Mouse (Mus musculus): ENCODE results near the gene Ucn2.

The Ucn2 gene

DNA sequence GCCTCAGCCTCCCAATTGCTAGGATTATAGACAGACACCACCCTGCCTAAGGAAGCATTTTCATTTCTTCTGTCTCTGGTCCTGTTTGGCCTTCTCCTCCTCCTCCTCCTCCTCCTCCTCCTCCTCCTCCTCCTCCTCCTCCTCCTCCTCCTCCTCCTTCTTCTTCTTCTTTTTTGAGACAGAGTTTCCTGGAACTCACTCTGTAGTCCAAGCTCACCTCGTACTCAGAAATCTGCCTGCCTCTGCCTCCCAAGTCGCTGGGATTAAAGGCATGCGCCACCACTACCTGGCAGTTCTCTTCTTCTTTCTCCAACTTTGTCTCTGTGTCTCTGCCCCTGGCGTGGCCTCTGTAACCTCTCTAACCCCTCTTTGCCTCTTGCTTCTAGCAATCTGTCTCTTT is at the start of gene Ucn2:
TSS of gene Ucn2 (plus strand) at position 301 of the 400 bp plus-strand sequence.
- no peak for DNase-seq (ENCODE audit: low spot score)

DNA sequence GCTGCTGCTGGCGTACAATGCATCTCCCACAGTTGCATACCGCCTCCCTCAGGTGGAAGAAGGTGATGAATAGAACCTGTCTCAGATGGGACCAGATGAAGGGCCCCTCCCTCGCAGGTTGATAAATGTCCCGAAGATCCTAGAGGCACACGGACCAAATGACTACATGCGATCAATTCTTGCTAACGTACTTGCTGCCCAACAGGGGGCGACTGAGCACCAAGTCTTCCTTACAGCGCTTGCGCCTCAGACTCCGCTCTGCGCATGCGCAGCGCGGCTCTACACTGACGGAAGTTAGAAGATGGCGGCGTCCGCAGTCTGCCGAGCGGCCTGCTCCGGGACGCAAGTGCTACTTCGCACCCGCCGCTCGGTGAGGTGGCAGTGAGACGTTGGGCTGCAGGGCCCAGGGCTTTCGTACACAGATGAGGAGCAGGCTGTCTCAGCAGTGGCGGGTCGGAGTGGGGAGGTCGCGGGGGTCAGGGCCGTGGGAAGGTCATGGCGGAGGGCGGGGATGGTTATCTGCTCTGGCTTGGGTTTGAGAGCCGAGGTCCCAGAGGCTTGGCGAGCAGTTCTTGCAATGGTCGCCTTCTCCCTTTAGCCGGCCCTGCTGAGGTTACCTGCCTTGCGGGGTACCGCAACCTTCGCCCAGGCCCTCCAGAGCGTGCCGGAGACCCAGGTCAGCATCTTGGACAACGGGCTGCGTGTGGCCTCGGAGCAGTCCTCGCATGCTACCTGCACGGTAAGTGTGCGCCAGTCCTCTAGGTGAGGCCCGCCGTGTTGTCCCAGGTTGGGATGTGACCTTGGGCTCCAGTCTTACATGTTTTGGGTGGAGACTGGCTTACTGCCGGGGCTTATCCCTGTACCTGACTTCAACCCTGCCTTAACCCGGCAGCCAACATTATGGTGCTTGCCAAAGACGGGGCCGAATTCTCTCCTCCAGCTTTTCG is 49.1 kb upstream of the Ucn2 start, which contains the start of gene Uqcrc1:
TSS of gene Uqcrc1 (plus strand) at position 216 of the 947 bp plus-strand sequence.
- DNase-seq (ENCODE audit: low spot score) = peak; percentile 95

DNA sequence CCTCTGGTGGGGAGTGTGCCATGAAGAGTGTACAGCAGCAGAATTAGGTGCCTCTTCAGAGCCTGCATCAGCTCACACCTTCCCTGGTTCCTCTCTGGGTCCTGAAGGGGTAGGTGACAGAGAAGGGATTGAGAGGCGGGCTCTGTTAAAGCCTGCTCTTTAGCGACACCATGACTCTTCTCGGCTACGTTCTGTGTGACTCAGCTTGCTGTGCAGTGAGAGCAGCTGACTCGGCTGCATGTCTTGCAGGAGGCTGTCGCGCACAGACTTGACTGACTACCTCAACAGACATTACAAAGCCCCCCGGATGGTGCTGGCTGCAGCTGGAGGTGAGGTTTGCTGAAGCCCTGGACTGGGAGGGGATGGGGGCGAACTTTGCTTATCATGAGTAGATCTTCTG is 40.7 kb upstream of the Ucn2 start:
- DNase-seq (ENCODE audit: low spot score) = no peak

DNA sequence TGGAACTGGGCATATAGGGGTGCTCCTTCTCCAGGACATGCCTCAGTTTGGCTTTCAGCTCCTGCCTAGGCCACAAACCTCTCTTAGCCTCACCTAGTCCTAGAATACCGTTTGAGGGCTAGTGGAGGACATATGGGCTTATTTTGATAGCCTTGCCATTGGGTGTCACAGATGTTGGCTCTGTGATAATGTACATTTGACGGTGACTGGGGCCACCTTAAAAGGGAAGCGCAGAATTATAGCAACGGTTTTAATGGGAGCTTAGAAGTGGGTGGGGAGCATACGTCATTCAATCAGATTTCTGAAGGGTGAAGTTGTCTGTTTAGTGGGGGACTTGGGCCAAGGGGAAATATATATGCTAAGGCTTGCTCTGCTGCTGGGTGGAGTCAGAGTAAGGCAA is 40.2 kb upstream of the Ucn2 start:
- DNase-seq (ENCODE audit: low spot score) = no peak

DNA sequence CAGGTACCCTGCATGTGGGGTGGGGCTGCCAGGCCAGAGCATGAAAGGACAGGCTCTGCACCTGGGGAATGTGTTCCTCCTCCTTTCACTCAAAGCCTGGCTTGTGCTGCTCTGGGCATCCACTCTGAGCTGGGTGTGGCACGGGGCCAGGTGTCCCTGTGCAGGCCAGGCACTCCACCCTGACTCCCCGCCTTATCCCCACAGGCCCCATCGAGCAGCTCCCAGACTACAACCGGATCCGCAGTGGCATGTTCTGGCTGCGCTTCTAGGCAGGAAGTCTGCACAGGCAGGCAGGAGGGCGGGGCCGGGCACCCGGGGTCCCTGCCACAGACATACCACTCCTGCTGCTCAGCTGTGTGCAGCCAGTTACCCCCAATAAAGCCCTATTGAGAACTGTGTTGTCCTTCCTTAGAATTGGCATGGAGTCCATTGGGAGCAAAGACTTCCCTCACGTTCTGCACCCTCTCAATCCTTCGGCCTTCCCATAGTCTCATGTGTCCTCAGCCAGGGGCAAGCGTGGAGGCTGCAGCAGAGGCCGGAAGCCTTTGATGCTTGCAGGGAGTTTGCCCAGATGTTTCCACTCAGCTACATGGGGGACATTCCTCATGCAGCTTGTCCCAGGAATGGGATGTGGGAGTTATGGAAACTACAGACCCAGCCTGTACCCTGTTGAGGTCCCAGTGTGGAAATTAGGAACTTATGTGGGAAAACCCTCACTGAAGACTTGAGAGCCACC is 36.4 kb upstream of the Ucn2 start:
- DNase-seq (ENCODE audit: low spot score) = peak; percentile 36

DNA sequence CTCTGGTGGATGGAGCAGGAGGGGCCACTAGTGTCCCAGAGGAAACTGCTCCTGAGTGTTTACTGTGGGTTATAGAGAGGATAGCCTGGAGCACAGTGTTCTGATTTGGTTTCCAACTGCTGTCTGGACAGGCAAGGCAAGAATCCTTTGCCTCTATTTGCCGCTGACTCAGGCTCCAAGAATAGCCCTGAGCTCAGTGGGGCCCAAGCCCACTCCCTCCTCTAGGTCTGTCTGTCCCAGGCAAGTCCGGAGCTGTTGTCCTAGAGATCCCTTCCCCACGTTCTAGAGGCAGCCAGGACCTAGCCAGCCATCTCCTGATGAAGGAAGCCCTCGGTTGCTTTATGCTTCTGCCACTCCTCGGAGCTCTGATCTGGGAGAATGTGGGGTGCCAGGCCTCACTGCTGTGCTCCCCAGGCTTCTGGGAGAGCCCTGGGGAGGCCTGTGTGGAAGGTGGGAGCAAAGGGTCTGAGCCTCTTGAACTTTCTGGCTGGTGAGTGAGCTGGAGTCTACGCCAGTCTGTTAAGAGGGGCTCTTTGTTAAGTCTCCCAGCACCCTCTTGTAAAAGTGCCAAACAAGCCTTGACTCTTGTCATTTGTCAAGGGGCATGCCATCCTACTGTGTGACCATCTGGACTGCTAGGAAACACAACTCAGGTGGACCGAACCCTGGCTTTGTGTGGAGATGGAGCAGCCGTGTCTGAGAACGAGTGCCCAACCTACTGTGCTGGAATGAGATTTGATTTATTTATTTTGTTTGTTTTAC is 35.7 kb upstream of the Ucn2 start:
- DNase-seq (ENCODE audit: low spot score) = no peak

DNA sequence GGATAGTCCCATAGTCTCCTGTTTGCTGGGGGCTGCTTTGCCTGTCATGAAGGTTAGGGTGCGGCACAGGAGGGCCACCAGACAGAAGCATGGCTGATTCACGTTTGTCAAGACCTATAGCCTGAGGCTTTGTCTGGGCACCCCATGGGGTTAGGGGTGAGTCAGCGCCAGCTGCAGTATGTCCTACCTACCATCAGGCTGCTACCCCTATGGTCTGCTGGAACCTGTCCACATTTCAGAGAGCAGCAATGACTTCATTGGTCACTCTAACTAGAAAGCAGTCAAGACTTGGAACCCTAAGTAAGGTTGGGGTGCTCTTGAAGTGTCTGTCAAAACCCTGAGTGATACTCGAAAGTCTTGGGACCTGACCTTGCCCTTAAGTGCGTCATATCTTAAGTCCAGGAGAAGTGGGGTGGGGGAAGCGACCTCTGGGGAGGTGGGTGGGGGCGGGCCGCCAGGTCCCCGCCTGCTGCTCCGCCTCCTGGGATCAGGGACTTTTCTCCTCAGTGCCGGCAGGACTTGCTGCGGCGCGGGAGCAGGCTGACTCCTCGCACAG is 32.7 kb upstream of the Ucn2 start, which contains the start of gene Col7a1:
TSS of gene Col7a1 (plus strand) at position 506 of the 556 bp plus-strand sequence.
- DNase-seq (ENCODE audit: low spot score) = peak; percentile 6

DNA sequence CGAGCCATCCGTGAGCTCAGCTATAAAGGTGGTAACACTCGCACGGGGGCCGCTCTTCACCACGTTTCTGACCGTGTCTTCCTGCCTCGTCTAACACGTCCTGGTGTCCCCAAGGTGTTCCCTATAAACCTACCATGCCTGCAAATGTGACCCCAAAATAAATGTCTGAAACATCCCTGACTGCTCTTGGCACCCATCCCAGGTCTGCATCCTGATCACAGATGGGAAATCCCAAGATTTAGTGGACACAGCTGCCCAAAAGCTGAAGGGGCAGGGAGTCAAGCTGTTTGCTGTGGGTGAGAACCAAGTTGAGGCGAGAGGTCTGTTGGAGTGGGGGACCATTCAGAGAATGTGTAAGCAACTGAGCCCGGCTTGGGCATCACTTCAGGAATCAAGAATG is 30.6 kb upstream of the Ucn2 start:
- no peak for DNase-seq (ENCODE audit: low spot score)

DNA sequence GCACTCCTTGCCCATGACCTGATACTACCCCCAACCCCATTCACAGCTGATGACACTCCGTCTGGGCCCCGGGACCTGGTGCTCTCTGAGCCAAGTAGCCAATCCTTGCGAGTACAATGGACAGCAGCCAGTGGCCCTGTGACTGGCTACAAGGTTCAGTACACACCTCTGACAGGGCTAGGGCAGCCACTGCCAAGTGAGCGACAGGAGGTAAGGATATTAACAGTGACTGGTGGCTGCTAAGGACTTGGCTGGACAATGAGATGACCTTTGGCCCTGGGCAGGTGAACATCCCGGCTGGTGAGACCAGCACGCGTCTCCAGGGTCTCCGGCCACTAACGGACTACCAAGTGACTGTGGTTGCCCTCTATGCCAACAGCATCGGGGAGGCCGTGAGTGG is 30.0 kb upstream of the Ucn2 start:
- DNase-seq (ENCODE audit: low spot score) = no peak

DNA sequence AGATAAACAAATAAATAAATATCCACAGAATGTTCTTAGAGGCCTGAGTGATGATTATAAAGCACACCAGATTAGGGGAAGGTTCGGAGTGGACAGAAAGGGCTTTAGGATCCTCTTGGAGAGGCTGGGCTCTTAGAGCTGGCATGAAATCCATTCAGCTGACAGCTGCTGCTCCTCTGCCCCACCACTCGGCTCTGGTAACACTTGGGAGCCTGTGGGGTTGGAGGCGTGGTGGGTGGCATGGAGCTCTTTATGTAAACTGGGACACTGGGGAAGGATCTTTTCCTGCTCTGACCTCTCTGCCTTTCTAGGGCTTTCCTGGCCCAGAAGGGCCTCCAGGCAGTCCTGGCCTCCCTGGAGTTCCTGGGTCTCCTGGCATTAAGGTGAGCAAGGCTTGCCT is 22.2 kb upstream of the Ucn2 start:
- no peak for DNase-seq (ENCODE audit: low spot score)

DNA sequence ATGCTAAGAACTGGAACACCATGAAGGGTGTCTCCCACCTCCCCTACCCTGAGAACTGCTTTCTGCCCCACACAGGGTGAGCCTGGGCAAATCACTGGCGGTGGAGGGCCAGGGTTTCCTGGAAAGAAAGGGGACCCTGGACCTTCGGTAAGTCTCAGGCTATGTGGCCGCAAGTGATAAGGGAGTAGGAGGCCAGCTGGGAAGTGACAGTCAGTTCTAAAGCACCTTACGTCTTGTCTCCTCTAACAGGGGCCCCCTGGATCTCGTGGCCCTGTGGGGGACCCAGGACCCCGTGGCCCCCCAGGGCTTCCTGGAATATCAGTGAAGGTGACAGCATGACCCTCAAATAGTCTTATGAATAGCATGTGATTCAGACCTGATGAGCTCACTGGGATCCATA is 21.5 kb upstream of the Ucn2 start:
- no peak for DNase-seq (ENCODE audit: low spot score)

DNA sequence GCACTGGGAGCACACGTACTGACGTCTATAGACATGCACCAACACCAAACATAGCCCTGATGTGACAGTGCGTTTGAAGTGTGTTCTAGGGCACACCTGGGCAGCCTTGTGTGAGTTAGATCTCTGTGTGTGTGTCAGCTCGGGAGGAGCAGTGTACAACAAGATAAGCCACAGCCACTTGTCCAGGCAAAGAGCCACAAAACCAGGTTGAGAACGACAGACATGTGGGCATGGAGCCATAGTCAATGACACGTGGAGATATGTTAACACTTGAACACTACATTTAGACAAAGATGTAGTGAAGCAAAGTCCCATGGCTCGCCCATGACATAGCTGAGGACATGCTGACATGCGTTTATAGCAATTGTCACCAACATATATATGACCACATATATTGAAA is 15.2 kb upstream of the Ucn2 start:
- DNase-seq (ENCODE audit: low spot score) = no peak

DNA sequence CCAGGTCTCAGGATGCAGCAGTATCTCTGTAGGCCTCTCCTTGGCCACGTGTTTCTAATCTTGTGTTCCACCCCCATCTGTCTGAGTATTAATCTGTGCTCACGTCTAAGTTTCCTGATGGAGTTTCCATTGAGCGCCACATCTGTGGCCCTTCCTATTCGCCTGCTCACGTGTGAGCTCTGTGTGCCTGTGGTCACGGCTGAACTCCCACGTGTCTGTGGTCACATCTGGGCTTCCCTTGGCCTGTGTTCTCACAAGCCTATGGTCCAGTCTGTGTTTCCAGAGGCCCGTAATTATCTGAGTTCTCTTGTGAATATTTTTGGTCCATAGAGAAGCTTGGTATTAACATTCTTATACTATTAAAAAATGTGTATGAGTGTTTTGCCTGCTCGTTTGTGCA is 9.3 kb upstream of the Ucn2 start:
- no peak for DNase-seq (ENCODE audit: low spot score)

DNA sequence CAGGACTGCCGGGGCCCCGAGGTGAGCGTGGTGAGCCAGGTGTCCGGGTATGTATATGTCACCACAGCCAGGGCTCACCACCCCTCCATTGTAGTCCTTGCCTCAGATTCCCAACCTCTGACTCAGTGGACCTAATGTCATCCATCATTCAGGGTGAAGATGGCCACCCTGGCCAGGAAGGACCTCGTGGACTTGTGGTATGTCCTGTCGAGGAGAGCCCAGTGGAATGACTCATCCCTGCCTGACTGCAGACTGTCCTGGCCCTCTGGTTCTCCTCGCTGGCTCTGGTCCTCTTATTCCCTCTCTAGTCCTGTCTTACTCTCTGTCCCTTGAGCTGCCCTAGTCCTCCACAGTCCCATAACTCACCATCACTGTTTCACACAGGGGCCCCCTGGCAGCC is 7.8 kb upstream of the Ucn2 start:
- no peak for DNase-seq (ENCODE audit: low spot score)

DNA sequence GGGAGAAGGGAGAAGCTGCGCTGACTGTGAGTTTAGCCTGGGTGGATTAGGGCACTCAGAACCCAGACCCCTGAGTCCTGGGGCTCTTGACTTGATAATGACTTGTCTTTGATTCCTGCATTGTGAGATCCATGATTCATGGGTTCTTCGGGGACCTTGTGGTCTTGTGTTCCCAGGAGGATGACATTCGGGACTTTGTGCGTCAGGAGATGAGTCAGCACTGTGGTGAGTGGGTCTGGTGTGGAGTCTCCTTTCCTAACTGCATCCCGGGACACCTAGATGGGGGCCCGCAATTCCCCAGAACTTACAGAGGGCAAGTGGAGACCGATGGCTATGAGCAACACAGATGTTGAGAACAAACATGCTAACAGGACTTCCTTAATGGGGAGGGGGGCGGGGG is 3.3 kb upstream of the Ucn2 start:
- DNase-seq (ENCODE audit: low spot score) = no peak

DNA sequence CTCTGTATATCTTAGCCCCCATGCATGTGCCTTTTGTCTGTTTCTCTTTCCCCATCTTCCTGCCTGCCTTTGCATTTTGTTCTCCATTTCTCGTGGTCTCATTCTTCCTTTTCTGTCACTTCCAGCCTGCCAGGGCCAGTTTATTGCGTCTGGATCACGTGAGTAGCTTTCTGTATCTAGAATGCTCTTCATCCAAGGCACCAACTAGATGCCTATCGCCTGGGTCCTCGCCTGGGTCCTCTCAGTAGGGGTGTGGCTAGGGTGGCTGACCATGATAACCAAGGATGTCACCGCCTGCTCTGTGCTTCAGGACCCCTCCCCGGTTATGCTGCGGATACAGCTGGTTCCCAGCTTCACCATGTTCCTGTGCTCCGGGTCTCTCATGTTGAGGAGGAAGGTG is 2.6 kb upstream of the Ucn2 start:
- no peak for DNase-seq (ENCODE audit: low spot score)

DNA sequence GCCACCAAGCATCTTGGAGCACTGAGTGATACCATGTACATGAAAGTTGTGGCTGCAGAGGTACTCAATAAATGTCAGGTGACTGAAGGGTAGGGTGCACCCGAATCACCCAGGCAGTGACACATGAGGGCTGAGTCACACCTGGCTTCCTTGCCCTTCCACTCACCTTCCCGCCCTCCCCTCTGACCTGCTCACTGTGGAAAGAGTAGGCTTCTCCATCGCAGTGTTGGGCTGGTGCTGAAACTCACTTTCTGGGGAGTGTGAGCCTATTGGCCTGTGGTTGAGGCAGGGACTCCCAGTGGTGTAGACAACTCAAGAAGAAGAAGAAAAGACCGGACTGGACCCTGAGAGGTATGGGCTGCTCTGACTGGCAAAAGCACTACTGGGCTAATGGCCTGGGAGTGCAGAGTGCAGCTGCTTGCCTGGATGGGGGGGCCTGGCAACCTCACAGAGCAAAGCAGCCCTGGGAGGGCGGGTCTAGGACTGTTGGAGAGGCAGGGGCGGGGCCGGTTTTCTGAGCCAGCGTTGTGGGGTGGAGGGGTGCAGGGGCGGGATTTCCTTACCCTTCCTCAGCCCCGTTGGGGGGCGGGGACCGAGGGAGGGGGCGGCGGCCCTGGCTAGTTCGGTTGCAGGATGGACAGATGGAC is 2.0 kb downstream of the Ucn2 start:
- peak; percentile 32 for DNase-seq (ENCODE audit: low spot score)

DNA sequence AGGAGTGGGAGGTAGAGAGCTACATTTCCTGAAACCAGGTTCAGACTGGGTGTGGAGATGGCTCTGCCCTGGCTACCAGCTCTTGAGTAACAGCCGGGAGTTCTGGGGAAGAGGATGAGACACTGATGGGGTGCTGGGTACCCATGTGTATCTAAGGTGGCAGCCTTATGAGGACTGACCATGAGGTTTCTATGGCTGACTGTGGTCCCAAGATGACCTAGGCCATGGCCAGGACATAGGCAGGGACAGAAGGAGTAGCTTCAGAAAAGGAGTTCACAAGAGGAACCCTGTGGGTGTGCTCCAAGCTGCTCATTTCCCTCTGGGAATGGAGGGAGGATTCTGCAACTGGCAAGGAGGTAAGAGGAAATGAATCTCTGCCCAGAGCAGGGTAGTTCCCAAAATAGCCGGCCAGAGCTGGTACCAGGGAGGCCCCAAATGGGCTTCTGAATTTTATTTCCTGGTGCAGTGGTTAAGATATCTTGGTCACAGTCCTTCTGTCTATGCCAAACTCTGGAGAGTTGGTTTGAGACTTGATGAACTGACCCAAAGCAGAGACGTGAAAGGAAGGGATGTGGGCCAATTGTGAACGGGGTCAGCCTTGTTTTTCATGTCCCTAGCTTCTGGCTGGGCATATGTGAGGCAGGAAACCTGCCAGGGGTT is 4.1 kb downstream of the Ucn2 start:
- DNase-seq (ENCODE audit: low spot score) = no peak

DNA sequence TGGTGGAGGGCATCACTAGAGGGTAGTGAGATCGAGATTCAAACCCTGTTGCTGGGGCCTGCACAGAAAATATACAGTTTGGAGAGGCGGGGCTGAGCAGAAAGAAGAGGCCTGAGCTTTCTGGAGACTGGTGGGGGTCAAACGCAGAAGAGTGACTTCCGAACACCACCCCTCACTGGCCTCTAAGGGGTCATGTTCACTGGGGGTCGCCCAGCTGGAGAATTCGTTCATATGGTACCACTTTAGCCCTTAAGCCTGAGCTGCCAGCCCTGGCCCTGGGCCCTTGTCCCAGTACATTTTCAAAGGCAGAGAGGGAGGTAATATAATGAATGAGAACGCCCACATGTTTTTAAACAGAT is 4.6 kb downstream of the Ucn2 start:
- no peak for DNase-seq (ENCODE audit: low spot score)

DNA sequence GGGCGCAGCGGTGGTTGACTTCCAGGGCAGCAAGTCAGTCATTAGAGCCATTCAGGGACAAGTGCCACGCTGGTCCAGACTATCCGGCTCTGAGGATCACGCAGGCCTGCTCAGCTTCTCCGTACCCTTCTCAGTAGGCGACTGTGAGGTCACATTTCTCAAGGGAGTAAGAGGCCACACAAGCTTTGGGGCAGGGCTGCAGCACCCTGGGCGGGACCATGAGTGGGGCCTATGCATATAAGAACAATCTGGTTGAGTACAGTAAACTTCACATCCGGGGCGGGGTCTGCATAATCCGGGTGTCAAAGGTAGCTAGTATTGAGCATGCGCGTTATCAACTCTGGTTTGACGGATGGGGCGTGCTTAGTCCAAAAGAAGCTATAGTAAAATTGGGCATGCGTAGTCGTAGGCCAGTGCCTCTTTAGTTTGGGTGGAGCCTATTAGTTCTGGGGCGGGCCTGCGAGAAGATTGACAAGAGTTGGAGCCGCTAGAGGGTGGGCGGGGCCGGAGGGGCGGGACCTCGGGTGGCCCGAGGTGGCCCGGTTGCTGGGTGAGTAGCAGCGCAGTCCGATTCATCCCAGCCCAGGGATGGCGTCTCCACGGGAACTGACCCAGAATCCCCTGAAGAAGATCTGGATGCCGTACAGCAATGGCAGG is 5.7 kb downstream of the Ucn2 start, which contains the start of gene Pfkfb4:
TSS of gene Pfkfb4 (plus strand) at position 351 of the 657 bp plus-strand sequence.
- DNase-seq (ENCODE audit: low spot score) = peak; percentile 100
